Mouse (Mus musculus) stomach, postnatal 0 days (tissue): ENCODE results near the gene Rab11b.

Experiments
- CTCF ChIP-seq: IDR thresholded peaks from 2 replicates; pipeline ENCODE4 v1.5.1; 2016; ENCODE audit warnings: antibody characterized with exemption, low read depth, mild to moderate bottlenecking, moderate library complexity
- EP300 ChIP-seq: optimal IDR thresholded peaks from 2 replicates; pipeline ENCODE3; 2016; ENCODE audit warnings: antibody characterized with exemption

GRCm38 (mm10) chr17:33808192-33808591 is 47.9 kb upstream of the Rab11b start:
- TF ChIP-seq CTCF: no peak
- no peak for TF ChIP-seq EP300
